Mouse (Mus musculus) leukemia stem cell, adult 10-12 weeks (primary cell): ENCODE results near the gene Akap3. TPM values are rescaled to one million over a fixed set of nuclear protein-coding genes. Genes with fewer than 3 reads are reported as not detected.

Source experiments
- polyA plus RNA-seq: library from polyadenylated mRNA; stranded (reverse); fragments of >175 nt; gene quantifications from 2 replicates; pipeline ENCODE4 v1.2.3, GENCODE M21; 2012; ENCODE audit warnings: low replicate concordance

Gene Akap3
- polyA plus RNA-seq, result not detected in 2 replicates

DNA sequence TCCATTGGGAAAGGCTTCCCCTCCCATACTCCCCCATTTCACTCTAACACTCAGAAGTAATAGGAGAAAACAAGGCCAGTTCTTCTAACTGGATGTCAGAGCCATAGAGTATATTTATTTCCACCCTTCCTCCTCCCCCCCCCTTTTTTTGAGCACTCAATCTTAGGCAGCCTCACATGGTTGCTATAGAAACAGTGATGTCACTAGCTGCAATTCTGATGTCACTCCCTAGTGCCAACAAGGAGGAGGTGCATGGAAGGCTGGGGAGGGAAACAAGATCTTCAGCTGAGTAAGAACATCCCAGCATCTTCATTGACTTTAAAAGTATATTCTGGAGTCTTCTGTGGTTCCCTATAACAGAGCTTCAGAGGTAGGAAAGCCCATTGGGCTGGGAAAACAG lies at the start of gene Akap3:
Akap3 (plus strand) TSS at position 218 of the 400 bp plus-strand sequence.

DNA sequence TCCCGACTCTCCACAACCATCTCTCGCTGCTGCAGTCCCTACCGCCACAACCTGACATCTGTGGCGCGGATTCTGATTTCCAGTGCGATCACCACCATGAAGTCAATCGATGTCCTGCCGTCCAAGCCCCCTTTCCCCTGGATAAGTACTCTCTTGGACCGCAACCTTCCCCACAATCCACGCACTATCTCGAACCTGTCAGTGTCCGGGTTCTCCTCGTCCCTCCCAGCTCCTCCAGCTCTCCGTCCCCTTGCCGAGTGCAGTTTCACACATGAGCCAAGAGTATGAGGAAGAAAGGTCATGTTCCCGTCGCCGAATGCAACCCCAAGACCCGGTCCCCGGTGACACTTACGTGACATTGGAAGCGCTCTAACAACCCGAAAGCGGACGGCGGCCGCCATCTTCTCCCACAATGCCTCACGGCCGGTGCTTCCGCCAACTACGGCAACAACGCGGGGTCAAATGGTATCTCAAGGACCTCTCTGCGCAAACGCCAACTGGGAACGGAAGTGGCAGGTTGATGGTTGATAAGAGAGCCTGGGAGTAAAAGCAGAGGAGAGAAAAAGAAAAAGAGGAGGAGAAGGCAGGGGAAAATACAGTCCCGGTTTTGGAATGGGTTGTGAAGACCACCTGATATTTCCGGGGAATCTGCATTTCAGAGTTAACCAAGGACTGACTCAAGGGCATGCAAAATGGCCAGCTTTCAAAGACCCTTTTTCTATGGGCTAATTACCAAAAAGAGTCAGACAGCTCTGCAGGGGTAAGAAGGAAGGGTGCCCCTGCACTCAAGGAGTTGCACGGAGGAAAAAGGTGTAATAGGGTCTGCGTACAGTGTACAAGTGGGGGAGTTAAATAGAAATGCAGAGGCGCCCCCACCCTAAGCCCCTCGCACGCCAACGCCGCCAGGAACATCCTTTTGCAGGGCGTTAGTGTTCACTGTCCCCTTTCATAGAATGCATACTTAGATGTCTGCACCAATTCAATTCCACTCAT lies 3.9 kb upstream of the Akap3 start, which contains the start of gene Ndufa9:
Ndufa9 (minus strand) TSS at position 425 of the 993 bp plus-strand sequence.

GRCm38 (mm10) chr6:126921111-126921881 lies 68.4 kb downstream of the Akap3 start, which contains the start of gene Dyrk4:
Gene Dyrk4, minus strand, starts transcription at chr6:126921839.

Other genes with a start within 250 kb of the Akap3 start
- not detected in 2 replicates for gene Kcna1, start 206.7 kb upstream of the Akap3 start, polyA plus RNA-seq
- not detected in 2 replicates for gene Kcna6, start 112.4 kb upstream of the Akap3 start, polyA plus RNA-seq
- 2.5 and 7.1 TPM in 2 replicates for gene Ndufa9, start 4.0 kb upstream of the Akap3 start, polyA plus RNA-seq
- gene Dyrk4, start 68.7 kb downstream of the Akap3 start, polyA plus RNA-seq, result not detected in 2 replicates
- gene Rad51ap1, start 86.5 kb downstream of the Akap3 start, polyA plus RNA-seq, result 5.4 and 69.7 TPM in 2 replicates
- 1.3 and 3.1 TPM in 2 replicates for gene D6Wsu163e, start 86.9 kb downstream of the Akap3 start, polyA plus RNA-seq
- not detected in 2 replicates for gene Fgf6, start 162.5 kb downstream of the Akap3 start, polyA plus RNA-seq
- gene Fgf23, start 219.8 kb downstream of the Akap3 start, polyA plus RNA-seq, result 0.19 and 3.0 TPM in 2 replicates